Mouse (Mus musculus) inflammation-experienced regulatory T-cells, adult 16 weeks (primary cell): ENCODE measurements around the gene Hipk1. TPM values are rescaled to one million over a fixed set of nuclear protein-coding genes. Genes with fewer than 3 reads are reported as not detected.

Experiments used
- polyA plus RNA-seq: library from polyadenylated mRNA; unstranded; fragments of 100-300 nt; shearing (Covaris generic); gene quantifications from one replicate; pipeline ENCODE4 v1.2.1, GENCODE M21; 2017

Gene Hipk1
- 16.6 TPM for polyA plus RNA-seq

DNA sequence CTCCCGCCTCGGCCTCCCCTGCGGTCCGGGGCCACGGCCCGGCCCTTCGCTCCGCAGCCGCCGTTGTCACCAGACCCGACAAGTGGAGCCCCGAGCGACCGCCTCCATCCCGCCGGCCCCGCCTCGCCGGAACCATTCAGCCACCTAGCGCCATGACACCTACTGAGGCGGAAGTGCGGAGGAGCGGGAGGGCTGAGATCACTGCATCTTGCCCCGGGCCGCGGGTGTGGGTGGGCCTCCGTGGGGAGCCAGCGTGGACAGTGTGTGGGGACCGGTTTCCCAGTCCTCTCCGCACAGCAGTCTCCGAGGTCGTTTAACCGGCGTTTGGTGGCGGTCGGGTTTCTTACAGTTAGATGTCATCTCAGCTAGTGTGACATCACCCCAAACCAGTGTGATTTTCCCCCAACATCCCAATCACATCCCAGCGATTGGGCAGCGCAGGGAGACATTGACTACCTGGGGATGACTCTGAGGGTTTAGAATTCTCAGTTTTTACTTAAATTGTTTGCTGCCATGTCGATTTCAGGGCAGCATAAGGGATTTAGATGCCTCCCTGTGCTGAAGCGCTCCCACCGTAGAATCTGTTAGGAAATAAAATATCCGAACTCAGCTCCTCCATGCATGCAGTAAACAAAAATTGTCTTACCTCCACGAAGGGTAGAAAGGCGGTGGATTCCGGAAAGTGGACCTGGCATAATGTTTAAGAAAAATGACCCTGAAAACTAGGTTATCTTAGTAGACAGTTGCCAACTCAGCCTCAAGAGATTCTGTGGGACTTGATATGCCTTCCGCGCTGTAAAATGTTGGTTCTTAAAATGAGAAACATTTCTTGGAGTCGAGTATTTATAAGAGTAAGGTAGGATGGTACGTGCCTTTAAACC is at the start of gene Hipk1:
Gene Hipk1 (minus strand): TSS at position 334 of the 881 bp plus-strand sequence.

DNA sequence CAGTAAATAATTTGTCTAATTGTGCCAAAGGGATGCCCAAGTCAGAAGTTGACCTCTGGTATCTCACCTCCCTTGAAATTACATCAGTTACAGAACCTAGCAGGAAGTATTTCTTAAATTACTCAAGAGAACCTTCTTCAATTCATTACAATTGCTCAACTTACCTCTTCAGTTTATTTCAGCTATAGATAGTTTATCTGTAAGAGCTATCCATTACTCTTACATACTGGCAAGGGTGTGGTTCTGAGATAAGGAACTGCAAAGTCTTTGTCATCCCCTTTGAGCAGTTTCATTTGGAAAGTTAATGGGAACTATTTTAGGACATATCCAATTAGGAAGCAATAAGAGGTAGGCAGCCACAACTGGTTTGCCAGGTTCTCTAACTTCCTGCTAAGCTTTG is 41.1 kb upstream of the Hipk1 start, which contains the start of gene Bcl2l15:
Gene Bcl2l15 (plus strand): TSS at position 176 of the 400 bp plus-strand sequence.

DNA sequence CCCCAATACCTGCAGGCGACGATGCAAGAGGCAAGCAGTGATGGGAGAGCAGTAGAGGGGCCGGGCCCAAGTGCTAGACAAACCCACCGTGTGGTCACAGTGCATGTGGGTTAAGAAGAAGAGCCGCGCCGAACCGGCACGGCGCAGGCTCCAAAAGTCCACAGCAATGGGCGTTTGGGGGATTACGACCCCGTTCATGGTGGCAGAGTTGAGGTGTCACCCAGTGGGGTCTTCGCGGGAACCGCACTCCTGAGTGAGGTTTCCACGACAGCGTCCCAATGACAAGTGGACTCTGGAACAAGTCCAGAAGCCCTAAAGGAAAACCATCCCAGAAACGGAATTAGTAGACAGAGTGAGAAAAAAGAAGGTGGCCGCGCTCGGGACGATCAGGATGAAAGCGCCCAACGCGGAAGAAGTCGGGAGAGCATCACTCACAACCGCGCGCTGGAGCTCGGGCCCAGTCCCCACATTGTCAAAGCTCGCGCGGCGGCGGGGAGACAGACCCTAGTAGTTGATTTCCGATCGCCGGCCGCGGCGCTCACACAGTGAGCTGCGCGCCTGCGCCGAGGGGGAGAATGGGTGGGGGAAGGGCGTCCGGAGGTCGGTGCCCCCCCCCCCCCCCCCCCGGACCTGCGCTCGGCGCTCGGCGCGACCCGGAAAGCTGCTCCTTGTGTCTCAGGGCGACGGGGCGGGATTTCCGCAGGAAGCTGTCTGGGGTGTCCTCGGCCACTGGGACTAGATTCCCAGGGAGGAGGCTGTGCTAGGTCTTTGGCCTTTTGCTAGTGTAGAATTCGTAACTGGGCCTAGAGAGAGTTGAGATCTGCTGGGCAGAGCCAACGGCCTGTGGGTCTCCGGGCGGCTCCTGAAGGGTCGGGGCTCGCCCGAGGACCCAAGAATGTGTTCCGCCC is 17.8 kb upstream of the Hipk1 start, which contains the start of the genes Dclre1b, Ap4b1 and Gm43064:
Gene Dclre1b (minus strand): TSS at position 554 of the 908 bp plus-strand sequence.
Gene Ap4b1 (plus strand): TSS at position 630 of the 908 bp plus-strand sequence.
Gene Gm43064 (plus strand): TSS at position 683 of the 908 bp plus-strand sequence.

DNA sequence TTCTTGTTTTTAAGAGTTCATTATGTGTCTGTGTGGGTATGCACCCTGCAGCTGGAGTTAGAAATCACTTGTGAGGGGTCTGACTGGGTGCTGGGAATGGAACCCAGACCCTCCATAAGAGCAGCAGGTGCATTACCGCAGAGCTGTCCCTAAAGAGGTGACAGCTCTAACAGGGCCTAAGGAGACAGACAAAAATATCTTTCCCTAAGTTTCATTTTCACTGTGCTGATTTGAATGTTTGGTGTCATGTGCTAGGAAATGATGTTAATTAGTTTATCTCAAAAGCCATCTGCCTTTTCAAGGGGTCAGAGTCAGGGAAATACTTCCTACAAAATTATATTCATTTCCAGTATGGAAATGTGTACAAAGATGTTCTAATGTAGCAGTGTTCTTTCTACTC is 52.0 kb downstream of the Hipk1 start, which contains the start of gene Gm10964:
Gene Gm10964 (plus strand): TSS at position 38 of the 400 bp plus-strand sequence.

DNA sequence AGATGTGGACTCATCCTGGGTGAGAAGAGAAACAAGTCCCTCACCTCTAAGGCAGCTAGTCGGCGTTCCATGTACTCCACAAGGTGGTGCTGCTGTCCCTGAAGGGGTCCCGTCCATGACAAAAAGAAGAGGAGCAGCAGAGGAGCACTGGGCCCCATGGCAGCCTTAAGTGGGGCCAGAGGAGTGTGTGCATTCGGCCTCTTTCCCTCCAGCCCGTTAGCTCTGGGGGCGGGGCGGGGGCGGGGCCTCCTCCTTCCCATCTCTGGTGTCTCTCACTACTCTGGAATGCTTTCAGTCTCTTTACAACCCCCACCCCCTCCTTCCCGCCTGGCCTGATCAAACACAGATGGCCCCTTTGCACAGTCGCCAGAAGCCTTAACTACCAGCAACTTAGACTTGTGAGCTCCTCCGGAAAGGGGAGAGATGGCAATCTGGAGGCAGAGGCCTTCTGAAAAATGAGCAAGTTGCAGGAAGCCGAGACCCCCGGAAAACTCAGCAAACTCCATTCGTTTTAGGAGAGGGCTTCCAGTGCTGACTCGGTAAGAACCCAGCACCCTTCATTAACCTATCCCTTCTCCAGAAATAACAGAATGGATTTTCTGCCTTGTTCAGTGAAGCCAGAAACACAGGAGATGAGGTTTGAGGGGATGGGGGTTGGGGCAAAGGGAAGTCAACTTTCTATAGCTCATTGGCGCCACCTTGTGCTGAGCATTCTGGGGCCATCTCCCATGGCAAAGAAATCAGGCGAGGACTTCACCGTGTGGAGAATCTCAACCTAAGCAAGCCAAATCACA is 53.4 kb downstream of the Hipk1 start, which contains the start of gene Olfml3:
Gene Olfml3 (minus strand): TSS at position 224 of the 794 bp plus-strand sequence.

Other genes with a start within 250 kb of the Hipk1 start
- gene Syt6, start 216.3 kb downstream of the Hipk1 start, polyA plus RNA-seq = not detected
- 3.6 TPM for gene Atg4a-ps, start 145.5 kb downstream of the Hipk1 start, polyA plus RNA-seq
- 0.33 TPM for gene Olfml3, start 53.6 kb downstream of the Hipk1 start, polyA plus RNA-seq
- gene Gm10964, start 52.2 kb downstream of the Hipk1 start, polyA plus RNA-seq = not detected
- gene Dclre1b, start 17.9 kb upstream of the Hipk1 start, polyA plus RNA-seq = 30.8 TPM
- 41.3 TPM for gene Ap4b1, start 18.0 kb upstream of the Hipk1 start, polyA plus RNA-seq
- not detected for gene Gm43064, start 18.0 kb upstream of the Hipk1 start, polyA plus RNA-seq
- 4.1 TPM for gene Bcl2l15, start 41.0 kb upstream of the Hipk1 start, polyA plus RNA-seq
- gene Ptpn22, start 68.2 kb upstream of the Hipk1 start, polyA plus RNA-seq = 400 TPM
- gene Rsbn1, start 122.6 kb upstream of the Hipk1 start, polyA plus RNA-seq = 15.7 TPM
- 13.4 TPM for gene Phtf1, start 176.5 kb upstream of the Hipk1 start, polyA plus RNA-seq